Mouse (Mus musculus) mouse embryonic stem cell (cell line): ENCODE measurements at regions not wholly inside any gene's neighbourhood (a gene's known extent, or its start where the extent isn't known, plus 50 kb on each side); places are given as distances from the start of the nearest gene placed in this dataset.

ENCODE experiments used
- in situ Hi-C, 2 experiments: fragments of 300-500 bp; cut with MboI; formaldehyde crosslinking; loops; 1 replicate in 1 of 2; 3 replicates in 1 of 2; pipeline ENCODE4 v1.14.3; 2019 to 2020; ENCODE audit warnings: low sequenced_read_pairs in 2 of 2, low pct_unique_long_range_greater_than_20kb in 1 of 2, mixed read lengths in 1 of 2; ENCODE audit not compliant: unreplicated experiment in 1 of 2

GRCm38 (mm10) chr7:72787306-72787705, 480.9 kb upstream of the Mctp2 start:
- in situ Hi-C loops = no loop called here

DNA sequence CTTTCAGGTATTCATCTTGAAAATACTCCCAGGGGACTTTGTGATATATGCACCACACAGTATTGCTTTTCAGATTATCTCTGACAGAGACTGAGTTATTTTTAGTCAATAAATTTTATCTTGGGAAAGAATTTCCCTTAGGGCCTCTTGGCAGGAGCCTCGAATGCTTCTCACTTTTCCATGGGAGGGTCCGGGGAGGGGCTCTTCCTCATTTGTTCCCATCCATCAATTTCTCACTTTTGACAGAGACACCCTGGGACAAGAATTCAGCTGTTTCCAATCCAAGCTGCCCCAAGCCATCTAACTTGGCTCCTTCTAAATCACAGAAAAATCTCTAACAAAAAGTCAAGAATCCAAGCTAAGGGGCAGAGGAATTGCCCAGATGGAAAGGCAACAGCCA, 481.9 kb upstream of the Mctp2 start:
- in situ Hi-C loops = no loop called here

- in situ Hi-C loops = no loop called here
Observed at GRCm38 (mm10) chr7:72822142-72822541, 515.7 kb upstream of the Mctp2 start.

GRCm38 (mm10) chr7:72826597-72826996, 520.2 kb upstream of the Mctp2 start:
- in situ Hi-C loops = no loop called here

DNA sequence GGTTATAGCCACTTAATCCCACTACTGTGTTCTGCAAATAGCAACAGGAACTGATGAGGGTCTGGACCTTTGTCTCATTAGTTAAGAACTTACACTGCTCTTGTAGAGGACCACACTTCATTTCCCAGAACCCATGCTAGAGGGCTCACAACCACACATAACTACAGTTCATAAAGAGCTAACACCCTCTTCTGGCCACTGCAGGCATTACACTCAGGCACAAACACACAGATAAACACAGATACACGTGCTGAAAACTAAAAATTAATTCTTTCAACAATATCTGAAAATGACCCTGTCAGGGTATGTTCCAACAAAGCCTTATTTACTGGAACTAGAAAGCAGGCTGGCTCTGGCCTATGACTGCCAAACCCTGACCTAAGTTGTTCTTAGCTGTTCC, 529.0 kb upstream of the Mctp2 start:
- in situ Hi-C loops = no loop called here

GRCm38 (mm10) chr7:72836026-72836425, 529.6 kb upstream of the Mctp2 start:
- in situ Hi-C loops = no loop called here

DNA sequence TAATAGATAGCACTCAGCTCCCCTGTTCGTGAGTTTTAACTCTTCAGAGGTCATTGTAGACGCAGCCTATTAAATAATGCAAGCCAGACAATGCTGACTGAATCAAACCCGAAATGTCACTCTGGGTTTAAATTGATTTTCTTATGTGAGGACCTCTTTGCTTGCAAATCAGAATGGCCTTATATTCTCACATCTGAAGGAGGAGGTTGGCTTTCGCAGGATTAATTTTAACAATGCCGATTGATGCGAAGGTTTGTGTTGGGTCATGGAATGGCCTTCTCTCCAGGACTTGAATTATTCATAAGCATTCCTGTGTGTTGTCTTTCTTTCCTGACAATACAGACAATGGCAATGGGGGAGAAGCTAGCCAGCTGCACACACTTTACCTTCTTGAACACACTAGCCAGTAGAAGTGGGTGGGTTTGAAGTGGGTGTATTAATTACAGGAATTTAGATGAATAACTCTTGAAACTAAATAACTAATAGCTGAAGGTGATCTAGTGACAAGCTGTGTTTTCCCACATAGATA, 530.1 kb upstream of the Mctp2 start:
- in situ Hi-C loops = no loop called here

- in situ Hi-C loops = no loop called here
Observed at GRCm38 (mm10) chr7:72837992-72838655, 531.7 kb upstream of the Mctp2 start.

- in situ Hi-C loops = no loop called here
Observed at GRCm38 (mm10) chr7:72851346-72851745, 524.0 kb upstream of the Rgma start.

DNA sequence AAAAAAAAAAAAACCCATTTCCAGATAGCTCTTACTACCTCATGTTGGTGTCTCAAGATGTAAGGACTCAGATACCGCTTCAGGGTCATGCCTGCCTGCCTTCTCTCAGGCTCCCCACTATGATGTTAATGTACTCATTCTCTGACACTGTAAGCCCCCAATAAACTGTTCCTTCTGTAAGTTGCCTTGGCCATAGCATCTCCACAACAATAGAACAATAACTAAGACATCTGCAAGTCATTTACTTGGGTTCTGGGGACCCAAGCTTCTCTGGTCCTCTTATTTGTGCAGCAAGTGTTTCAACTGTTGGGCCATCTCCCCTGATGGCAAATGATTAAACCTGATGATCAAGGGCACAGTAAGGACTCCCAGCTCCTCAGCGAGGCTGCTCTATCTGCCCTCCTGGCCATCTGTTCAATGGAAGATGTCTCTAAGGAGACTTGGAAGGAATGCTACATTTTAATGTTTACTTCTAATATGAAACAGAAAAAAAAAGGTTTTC, 520.8 kb upstream of the Rgma start:
- in situ Hi-C loops = no loop called here

GRCm38 (mm10) chr7:72866966-72867754, 508.1 kb upstream of the Rgma start:
- in situ Hi-C loops = no loop called here

DNA sequence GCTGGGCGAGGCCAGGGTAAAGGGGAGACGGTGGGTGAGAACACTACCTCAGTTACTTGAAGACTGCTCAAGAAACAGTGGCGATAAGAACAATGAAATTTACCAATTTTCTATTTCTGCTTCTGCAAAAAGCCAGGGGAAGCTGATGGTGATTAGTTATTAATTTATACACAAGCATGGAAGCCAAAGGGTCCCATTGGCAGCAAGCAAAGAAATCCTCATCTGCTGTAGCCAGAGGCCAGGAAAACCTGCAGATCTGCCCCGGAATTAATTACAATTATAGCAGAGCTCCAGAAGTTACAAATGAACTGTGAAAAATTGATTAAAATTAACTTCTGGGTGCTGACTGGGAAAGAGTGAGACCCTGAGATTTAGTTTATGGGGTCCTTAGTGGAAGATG, 506.2 kb upstream of the Rgma start:
- in situ Hi-C loops = no loop called here

GRCm38 (mm10) chr7:72900816-72901215, 474.5 kb upstream of the Rgma start:
- in situ Hi-C loops = no loop called here

DNA sequence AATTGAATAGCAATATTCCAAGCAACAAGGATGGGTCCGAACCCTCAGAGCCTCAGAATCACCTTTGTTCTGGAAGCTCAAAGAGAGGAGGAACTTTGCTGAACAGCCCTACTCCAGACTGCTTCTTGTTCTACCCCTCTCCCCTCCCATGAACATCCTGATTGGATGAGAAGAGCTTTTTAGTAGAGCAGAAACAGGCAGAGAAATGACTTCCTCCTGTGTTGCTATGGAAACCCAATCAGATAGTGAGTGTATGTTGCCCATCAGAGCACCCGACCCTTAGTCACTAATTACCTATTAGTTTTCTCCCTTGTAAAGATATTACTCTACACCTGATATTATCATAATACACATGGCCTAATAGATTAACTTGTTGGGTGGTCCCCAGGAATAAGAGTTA, 469.4 kb upstream of the Rgma start:
- in situ Hi-C loops = no loop called here

DNA sequence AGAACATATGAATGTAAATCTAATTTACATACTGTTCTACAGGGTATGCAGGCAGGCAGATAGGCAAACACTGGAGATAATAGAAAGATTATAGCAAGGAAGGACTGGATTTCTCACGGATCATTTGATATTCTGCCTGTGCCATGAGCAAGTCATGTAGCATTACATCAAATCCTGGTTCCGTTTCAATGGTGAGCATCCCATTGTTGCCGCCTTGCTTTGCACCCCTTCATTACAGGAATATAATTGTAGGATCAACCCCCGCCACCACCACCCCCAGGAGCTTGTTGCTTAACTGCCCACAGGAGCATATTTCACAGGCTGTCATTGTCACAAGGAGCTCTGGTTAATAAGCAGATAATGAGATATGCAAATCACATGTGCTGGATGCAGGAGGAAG, 468.8 kb upstream of the Rgma start:
- in situ Hi-C loops = no loop called here

DNA sequence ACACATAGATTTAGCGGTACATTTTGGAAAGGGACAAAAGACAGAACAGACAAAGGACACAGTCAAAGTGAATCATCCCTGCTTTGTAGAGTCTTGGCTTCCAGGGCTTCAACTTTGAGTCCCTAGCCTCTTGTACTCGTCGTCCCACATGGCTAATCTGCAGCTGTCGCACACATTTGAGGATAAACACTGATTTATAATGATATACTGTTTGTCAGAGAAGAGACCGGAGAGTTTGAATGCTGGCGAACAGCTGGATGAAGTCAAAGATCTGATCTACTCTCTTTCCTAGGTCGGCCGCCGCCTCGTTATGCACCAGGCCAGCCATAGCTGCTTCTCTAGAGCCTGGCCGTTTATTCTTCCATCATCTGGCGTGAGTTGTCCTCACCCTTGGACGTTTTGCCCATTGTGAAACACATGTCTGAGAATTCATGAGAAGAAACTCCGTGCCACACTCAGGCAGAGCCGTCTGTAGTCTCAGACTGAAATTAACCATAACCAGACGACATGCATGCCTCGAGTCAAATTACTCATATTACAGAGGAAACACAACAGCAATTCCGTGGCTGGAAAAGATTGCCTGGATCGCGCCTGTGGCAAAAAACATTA, 448.4 kb upstream of the Rgma start:
- in situ Hi-C loops = no loop called here

- in situ Hi-C loops = no loop called here
Observed at GRCm38 (mm10) chr7:72938842-72939241, 436.5 kb upstream of the Rgma start.

GRCm38 (mm10) chr7:72947531-72947930, 427.8 kb upstream of the Rgma start:
- in situ Hi-C loops = no loop called here

- in situ Hi-C loops = no loop called here
Observed at GRCm38 (mm10) chr7:72948026-72948425, 427.3 kb upstream of the Rgma start.
